Mouse (Mus musculus): ENCODE data around the gene Spock2.

Gene Spock2

GRCm38 (mm10) chr10:60106146-60106530 is at the start of gene Spock2:
Gene Spock2 (plus strand): TSS chr10:60106219.
- peak; percentile 77 to 80 for DNase-seq

- DNase-seq: no peak
Measured at GRCm38 (mm10) chr10:60062173-60062572, 43.8 kb upstream of the Spock2 start.

GRCm38 (mm10) chr10:60062931-60063330 is 43.1 kb upstream of the Spock2 start:
- DNase-seq: no peak

GRCm38 (mm10) chr10:60066524-60066923 is 39.5 kb upstream of the Spock2 start:
- DNase-seq: peak; percentile 27 to 41

- no peak for DNase-seq
Measured at GRCm38 (mm10) chr10:60075159-60075558, 30.9 kb upstream of the Spock2 start.

- DNase-seq: no peak
Measured at GRCm38 (mm10) chr10:60077226-60077625, 28.8 kb upstream of the Spock2 start.

GRCm38 (mm10) chr10:60077736-60078560 is 28.1 kb upstream of the Spock2 start:
- DNase-seq: no peak

- no peak for DNase-seq
Measured at GRCm38 (mm10) chr10:60078561-60078917, 27.5 kb upstream of the Spock2 start.

GRCm38 (mm10) chr10:60080171-60080570 is 25.8 kb upstream of the Spock2 start:
- DNase-seq: no peak

- DNase-seq: no peak
Measured at GRCm38 (mm10) chr10:60080601-60080981, 25.4 kb upstream of the Spock2 start.

GRCm38 (mm10) chr10:60080982-60081825 is 24.8 kb upstream of the Spock2 start:
- peak; percentile 36 to 45 for DNase-seq

- peak; percentile 43 to 44 for DNase-seq
Measured at GRCm38 (mm10) chr10:60081905-60082304, 24.1 kb upstream of the Spock2 start.

GRCm38 (mm10) chr10:60084065-60084464 is 22.0 kb upstream of the Spock2 start:
- peak; percentile 48 to 60 for DNase-seq

- no peak for DNase-seq
Measured at GRCm38 (mm10) chr10:60092311-60092710, 13.7 kb upstream of the Spock2 start.

- DNase-seq: no peak
Measured at GRCm38 (mm10) chr10:60093751-60094150, 12.3 kb upstream of the Spock2 start.

GRCm38 (mm10) chr10:60095558-60095957 is 10.5 kb upstream of the Spock2 start:
- DNase-seq: no peak

- DNase-seq: no peak
Measured at GRCm38 (mm10) chr10:60096302-60096701, 9.7 kb upstream of the Spock2 start.

GRCm38 (mm10) chr10:60097146-60097545 is 8.9 kb upstream of the Spock2 start:
- no peak for DNase-seq

- no peak for DNase-seq
Measured at GRCm38 (mm10) chr10:60097774-60098173, 8.2 kb upstream of the Spock2 start.

- no peak for DNase-seq
Measured at GRCm38 (mm10) chr10:60105391-60106145, 451 bp upstream of the Spock2 start.

GRCm38 (mm10) chr10:60106531-60107186 is 640 bp downstream of the Spock2 start:
- peak; percentile 60 to 71 for DNase-seq

- DNase-seq: peak; percentile 79 to 81
Measured at GRCm38 (mm10) chr10:60107448-60107847, 1.4 kb downstream of the Spock2 start.

Data from cerebellum, adult 18-20 months (tissue).